Mouse (Mus musculus) olfactory bulb, adult 2 months (tissue): ENCODE data around the gene Cfdp1.

ENCODE experiments used
- CTCF ChIP-seq: fragments of 200-500 bp; IDR thresholded peaks from 2 replicates; pipeline ENCODE4 v1.5.1; 2012; ENCODE audit warnings: low read depth, mild to moderate bottlenecking, low read length, moderate library complexity; ENCODE audit not compliant: insufficient read depth
- POLR2A ChIP-seq: fragments of 200-500 bp; IDR thresholded peaks from 2 replicates; pipeline ENCODE4 v1.6.1; 2012; ENCODE audit warnings: mild to moderate bottlenecking, low read depth, low read length, moderate library complexity; ENCODE audit not compliant: insufficient read depth

GRCm38 (mm10) chr8:111731231-111731977, 122.7 kb downstream of the Cfdp1 start:
- TF ChIP-seq CTCF (no peak), POLR2A (no peak)
